Mouse (Mus musculus) limb, embryonic 10.5 days (tissue): Measurements from ENCODE around the gene Dapl1. TPM values are rescaled to one million over a fixed set of nuclear protein-coding genes. Genes with fewer than 3 reads are reported as not detected.

Experiments used
- DNase-seq: peaks from one replicate; pipeline ENCODE4 v3.0.0-alpha.2; 2017; ENCODE audit warnings: low spot score
- H3K27ac ChIP-seq: fragments of 300-500 bp; sonication (generic); 2 replicates; pipeline ENCODE4 v1.5.1; 2016; ENCODE audit warnings: mild to moderate bottlenecking
- H3K27me3 ChIP-seq: fragments of 300-500 bp; sonication (generic); 2 replicates; pipeline ENCODE4 v1.6.1; 2016; ENCODE audit warnings: low read depth, mild to moderate bottlenecking; ENCODE audit not compliant: poor library complexity, severe bottlenecking
- H3K36me3 ChIP-seq: fragments of 300-500 bp; sonication (generic); 2 replicates; pipeline ENCODE4 v1.6.1; 2016; ENCODE audit warnings: mild to moderate bottlenecking, moderate library complexity
- H3K4me1 ChIP-seq: fragments of 300-500 bp; sonication (generic); 2 replicates; pipeline ENCODE4 v1.6.1; 2016
- H3K4me3 ChIP-seq: fragments of 300-500 bp; sonication (generic); 2 replicates; pipeline ENCODE4 v1.5.1; 2016; ENCODE audit warnings: mild to moderate bottlenecking, moderate library complexity
- H3K9me3 ChIP-seq: fragments of 300-500 bp; sonication (generic); replicated peaks from 2 replicates; pipeline ENCODE4 v1.6.1; 2016; ENCODE audit warnings: mild to moderate bottlenecking
- WGBS: fragments of 180-500 bp; shearing (Covaris S2); methylation state at CpG from one replicate; pipeline ENCODE4 v1.1.7; 2016; 5-methylcytosine and 5-hydroxymethylcytosine counted together
- polyA plus RNA-seq: library from polyadenylated mRNA; unstranded; fragments of >200 nt; fragmentation: Nextera tagmentation; extraction: Ambion mirVana; gene quantifications from 2 replicates; pipeline ENCODE4 v1.2.1, GENCODE M21; 2016

Gene Dapl1
- polyA plus RNA-seq, 1 experiment from 2014 or later = 0.36 TPM

- Histone ChIP-seq H3K4me1 (peaks cover 29% of the 10 kb centered on the region), H3K36me3 (no peaks in the 10 kb centered on the region), H3K27me3 (no peaks in the 10 kb centered on the region), H3K27ac (no peak overlapping the region), H3K9me3 (no peaks in the 10 kb centered on the region), H3K4me3 (no peak overlapping the region)
- 93% methylated on average over 8 of the region's 8 CpGs for WGBS
- DNase-seq = no peak
Measured at GRCm38 (mm10) chr2:59547369-59548099, 63.1 kb downstream of the Dapl1 start.

GRCm38 (mm10) chr2:59552784-59553183 lies 68.3 kb downstream of the Dapl1 start:
- no peaks in the 10 kb centered on the region; the same call in 1 of the 2 replicates for H3K4me1 ChIP-seq
- H3K27me3 ChIP-seq = no peaks in the 10 kb centered on the region
- H3K9me3 ChIP-seq = no peaks in the 10 kb centered on the region
- H3K27ac ChIP-seq = no peak overlapping the region
- 53% methylated on average over 1 of the region's 1 CpGs for WGBS
- no peak for DNase-seq
- no peaks in the 10 kb centered on the region for H3K36me3 ChIP-seq
- H3K4me3 ChIP-seq = no peak overlapping the region

- WGBS = 90% methylated on average over 2 of the region's 2 CpGs
- H3K27ac ChIP-seq = no peak overlapping the region; the same call in 1 of the 2 replicates
- H3K9me3 ChIP-seq = no peaks in the 10 kb centered on the region
- no peak overlapping the region for H3K4me3 ChIP-seq
- no peaks in the 10 kb centered on the region for H3K36me3 ChIP-seq
- DNase-seq = no peak
- no peaks in the 10 kb centered on the region for H3K27me3 ChIP-seq
- H3K4me1 ChIP-seq = peaks cover 1% of the 10 kb centered on the region; the same call in 1 of the 2 replicates
Measured at GRCm38 (mm10) chr2:59554373-59554940, 70.0 kb downstream of the Dapl1 start.

Other genes starting within 250 kb of the Dapl1 start
- gene Tanc1, start 127.4 kb downstream of the Dapl1 start, polyA plus RNA-seq = 65.4 and 85.4 TPM in 2 replicates